Mouse (Mus musculus) cerebellum, postnatal 36 days (tissue): ENCODE results near the gene Zfp983.
"Not testable (repeated sequence)": the region's sequence is repeated elsewhere in the genome, so short reads cannot be mapped to it uniquely, and the experiment has no call there.

Experiments
- DNase-seq, 2 experiments: peaks; one replicate each; pipeline ENCODE4 v3.0.0; 2021 to 2022; ENCODE audit warnings: mixed read lengths in 2 of 2

The Zfp983 gene

DNA sequence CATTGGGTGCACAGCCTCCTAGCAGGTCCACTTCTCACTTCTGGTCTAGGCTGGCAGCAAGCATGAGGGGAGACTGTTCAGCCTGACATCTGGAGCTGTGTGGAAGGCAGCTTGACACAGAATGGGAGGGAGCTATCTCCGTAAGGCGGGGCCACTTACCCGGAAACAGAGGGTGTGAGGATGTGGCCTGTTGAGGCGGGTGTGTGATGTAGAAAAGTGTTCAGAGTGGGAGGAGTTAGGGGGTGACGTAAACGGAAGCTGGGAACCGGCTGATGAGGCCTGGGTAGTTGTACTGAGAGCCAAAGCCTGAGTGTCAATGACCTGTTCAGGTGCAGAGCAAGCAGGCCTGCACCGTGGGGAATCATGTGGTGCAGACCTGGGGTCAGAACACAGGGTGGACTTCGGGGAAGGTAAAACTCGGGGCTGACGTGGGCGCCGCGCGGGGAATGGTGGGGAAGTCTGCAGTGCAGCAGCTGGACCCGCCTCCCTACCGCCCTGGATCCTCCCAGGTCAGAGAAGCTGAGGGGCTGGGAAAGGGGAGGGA is at the start of gene Zfp983:
Gene Zfp983, plus strand, starts transcription at position 261 of the 544 bp plus-strand sequence.
- DNase-seq = peak; percentile 43 to 51

DNA sequence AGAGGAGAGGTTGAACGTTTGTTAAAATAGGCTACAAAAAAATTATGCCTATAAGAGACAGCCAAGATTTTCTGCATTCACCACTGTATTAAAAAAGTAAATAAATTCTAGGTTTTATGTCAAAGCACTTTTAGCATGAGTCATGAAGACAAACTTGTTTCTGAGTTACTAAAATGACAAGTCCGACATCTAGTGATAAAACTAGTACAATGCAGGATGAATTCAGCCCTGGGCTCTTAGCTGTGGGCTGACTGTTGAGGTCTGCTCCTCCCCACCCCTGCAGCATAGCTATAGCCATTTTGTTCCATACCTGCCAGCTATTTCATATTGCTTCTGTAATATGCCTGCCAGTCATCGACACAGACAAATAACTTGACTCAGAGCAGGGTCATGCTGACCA is 34.1 kb upstream of the Zfp983 start:
- DNase-seq = no peak

DNA sequence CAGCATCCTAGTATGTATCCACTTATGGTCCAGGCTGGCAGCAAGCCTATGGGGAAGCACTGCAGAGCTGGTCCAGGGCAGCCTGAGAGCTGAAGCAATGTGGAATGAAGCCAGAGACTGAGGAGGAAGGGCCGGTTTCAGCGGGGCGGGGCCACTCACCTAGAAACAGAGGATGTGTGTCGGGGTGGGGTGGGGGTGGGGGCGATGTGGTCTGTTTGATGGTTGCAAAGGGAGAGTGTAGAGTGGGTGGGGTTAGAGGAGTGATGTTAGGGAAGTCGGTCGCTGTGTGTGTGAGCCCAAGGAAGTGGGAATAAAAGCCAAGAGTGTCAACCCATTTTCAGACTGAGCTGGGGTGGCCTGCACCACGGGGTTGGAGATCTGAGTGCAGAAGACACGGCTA is 33.1 kb upstream of the Zfp983 start:
- DNase-seq = no peak

DNA sequence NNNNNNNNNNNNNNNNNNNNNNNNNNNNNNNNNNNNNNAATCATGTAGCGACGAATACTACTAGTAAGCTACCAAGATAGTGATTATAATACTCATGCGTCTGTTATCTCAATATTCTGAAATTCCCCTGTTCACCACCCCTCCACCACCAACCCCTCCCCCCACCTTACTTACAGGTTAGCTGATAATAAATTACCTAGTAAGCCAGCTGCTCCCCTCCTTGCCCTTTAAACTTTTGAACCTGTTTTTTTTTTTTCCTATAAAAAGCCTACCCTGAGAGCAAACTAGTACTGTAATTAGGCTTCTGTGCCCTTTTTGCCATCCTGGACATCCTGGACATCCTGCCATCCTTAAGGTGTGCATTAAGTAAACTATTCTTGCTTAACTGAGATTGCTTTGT is 26.8 kb upstream of the Zfp983 start:
- DNase-seq = no peak

DNA sequence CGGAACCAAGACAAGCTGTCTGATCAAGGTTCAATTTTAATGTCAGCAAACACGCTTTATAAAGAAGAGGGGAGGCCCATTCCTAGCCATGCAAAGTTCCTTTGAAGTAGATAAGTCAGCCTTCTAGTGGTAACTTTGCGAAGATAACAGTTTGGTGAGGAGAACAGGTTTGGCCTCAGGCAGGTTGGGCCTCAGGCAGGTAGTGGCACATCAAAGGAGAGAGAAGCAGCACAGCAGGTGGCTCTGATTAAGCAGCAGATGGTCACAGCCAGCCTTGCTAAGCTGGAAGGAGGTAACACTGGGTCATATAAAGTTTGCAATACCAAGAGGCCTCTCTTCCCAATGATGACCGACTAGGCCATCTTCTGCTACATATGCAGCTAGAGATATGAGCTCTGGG is 14.7 kb upstream of the Zfp983 start:
- DNase-seq = not testable (repeated sequence)

DNA sequence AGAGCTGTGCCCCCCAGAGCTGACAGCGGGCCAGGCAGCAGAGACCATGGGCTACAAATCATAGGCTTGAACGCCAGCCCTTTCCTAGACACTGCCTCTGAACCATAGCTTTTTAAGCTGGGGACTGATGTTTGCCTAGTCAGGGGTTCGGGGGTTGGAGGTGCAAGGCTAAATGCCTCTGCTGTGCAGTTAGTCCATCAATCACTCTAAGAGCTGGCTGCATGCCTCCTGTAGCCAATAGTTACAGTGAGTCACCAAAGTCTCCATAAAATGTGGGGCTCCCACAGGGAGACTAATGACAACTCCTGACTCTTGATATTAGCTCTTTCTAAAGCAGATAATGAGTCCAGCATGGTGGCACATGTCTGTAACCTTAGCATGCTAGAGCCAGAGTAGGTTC is 1.6 kb upstream of the Zfp983 start:
- no peak for DNase-seq

DNA sequence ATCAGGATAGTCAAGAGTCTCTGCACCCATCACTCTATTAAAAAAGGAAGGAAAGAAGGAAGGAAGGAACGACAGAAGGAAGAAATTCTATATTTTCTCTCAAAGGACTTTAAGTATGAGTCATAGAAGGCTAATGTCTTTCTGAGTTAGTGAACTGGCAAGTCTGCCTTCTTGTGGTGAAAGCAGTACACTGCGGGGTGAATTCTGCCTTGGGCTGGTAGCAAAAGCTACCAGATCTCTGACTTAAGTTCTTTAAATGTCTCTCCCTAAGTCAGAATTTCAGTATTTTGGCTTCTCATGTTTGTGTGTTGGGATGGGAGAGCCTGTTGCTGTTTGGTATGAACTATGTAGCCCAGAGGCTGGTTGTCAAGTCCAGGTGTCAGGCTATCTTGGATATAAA is 488 bp upstream of the Zfp983 start:
- DNase-seq = peak in 1 of 2 experiments; percentile 3

DNA sequence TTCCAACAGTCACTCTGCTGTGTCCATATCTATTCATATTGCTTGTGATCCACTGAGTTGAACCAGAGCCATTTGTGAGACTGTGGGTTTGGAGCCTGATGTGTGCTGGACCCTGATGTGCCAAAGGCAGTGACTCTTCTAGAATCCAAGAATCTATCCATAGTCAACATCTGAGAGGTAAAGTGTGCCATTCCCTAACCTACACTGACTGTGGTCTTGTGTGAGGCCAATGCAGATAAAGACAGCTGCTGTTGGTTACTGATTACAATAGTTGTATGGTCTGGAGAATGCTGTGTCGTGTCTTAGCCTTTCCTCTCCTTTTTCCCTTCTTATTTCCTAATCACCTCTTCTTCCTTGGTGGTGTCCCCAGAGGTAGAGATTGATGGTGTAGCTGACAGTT is 28.4 kb downstream of the Zfp983 start:
- not testable (repeated sequence) for DNase-seq

DNA sequence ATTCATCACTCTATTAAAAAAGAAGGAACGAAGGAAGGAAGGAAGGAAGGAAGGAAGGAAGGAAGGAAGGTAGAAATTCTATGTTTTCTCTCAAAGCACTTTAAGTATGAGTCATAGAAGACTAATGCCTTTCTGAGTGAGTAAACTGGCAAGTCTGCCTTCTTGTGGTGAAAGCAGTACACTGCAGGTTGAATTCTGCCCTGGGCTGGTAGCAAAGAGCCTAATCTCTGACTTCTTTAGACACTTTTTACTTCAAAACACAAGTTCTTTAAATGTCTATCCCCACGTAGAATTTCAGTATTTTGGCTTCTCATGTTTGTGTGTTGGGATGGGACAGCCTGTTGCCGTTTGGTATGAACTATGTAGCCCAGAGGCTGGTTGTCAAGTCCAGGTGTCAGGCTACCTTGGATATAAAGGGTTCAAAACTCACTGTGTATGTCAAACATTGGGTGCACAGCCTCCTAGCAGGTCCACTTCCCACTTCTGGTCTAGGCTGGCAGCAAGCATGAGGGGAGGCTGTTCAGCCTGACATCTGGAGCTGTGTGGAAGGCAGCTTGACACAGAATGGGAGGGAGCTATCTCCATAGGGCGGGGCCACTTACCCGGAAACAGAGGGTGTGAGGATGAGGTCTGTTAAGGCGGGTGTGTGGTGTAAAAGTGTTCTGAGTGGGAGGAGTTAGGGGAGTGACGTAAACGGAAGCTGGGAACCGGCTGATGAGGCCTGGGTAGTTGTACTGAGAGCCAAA is 29.0 kb downstream of the Zfp983 start:
- DNase-seq = peak; percentile 55 to 72

DNA sequence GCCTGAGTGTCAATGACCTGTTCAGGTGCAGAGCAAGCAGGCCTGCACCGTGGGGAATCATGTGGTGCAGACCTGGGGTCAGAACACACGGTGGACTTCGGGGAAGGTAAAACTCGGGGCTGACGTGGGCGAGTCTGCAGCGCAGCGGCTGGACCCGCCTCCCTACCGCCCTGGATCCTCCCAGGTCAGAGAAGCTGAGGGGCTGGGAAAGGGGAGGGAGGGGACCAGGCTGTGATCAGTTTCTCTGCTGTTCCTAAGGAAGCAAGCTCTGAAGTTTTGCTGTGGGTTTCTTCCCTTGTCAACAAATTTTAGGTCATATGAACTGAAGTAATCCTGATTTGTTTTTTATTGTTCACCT is 29.6 kb downstream of the Zfp983 start:
- DNase-seq = not testable (repeated sequence)

DNA sequence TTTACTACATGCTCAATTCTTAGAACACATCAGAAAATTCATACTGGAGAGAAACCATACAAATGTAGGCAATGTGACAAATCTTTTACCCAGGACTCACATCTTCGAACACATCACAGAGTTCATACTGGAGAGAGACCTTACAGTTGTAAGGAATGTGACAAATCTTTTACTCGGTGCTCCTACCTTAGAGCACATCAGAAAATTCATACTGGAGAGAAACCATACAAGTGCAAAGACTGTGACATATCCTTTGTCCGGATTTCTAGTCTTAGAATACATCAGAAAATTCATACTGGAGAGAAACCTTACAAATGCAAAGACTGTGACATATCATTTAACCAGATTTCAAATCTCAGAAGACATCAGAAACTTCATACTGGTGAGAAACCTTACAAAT is 41.1 kb downstream of the Zfp983 start, which contains the start of gene Gm10226:
Gene Gm10226, plus strand, starts transcription at position 301 of the 400 bp plus-strand sequence.
- no peak for DNase-seq

DNA sequence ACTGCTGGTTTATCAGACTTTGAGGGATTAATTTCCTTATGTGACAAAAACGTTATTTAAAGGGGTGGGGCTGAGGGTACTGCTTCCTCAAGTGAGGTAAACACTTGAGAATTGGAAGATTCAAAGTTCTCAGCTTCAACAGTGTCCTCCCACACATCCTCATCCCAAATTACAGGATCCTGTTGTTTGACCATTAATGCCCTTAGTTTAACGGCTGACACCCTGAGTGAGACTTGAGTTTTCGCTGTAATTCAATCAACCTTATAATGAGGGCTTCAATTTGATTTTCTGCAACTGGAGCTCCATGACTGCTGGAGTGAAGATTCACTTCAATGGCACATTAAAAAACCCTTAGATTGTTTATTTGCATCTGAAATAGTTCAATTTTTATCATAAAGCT is 42.9 kb downstream of the Zfp983 start:
- no peak for DNase-seq

DNA sequence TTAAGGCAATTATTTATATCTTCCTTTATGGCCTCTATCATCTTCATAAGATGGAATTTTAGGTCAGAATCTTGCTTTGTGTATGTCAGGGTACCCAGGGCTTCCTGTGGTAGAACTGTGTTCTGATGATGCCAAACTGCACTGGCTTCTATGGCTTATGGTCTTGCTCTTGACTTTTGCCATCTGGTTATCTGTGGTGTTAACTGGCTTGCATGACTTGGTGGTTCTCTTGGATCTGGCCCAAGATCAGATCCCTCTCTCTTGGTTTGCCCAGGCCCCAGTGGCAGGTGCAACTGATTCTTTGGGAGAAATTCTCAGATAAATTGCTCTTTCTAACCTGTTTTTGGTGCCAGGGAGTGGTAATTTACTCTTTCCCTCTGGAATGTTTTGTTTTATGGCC is 45.6 kb downstream of the Zfp983 start:
- DNase-seq = no peak

DNA sequence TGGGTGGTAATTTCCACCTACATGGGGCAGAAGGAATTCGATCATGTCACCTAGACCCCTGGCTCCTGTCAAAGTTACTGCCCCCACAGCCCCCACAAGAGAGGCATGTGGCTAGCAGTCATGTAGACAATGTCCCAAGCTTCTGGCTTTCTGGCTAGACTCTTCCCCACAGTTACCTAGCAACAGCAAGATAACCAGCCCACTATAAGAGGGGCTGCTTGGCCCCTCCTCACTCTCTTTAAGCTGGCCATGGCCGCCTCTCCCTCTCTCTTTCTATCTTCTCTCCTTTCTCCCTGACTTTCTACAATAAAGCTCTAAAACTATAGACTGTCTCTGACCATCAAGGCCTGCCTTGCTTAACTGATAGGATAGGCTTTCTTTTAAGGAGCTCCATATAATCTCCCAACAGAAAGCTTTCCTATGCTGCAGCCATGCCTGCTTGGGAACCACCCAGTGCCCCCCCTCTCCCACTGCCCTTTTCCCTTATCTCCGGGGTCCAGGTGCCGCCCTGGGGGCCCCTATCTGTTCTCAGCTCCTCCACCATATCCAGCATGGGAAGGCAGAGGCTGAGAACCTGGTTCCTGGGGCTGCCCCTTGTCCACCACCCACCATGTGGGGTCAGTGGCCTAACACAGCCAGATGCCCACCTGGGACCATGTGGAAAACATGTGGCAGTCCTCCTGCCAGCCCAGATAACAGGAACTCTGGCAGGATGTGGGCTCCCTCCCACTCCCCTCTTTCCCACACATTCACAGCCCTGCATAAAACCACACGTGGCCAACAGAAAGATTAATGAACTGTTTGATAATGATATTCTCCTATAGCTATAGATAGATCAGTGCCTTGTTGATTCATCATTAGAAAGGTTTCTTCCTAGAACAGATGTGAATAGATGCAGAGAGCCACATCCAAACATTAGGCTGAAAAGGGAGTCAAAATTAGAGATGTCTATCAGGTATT is 52.1 kb downstream of the Zfp983 start:
- DNase-seq = no peak

DNA sequence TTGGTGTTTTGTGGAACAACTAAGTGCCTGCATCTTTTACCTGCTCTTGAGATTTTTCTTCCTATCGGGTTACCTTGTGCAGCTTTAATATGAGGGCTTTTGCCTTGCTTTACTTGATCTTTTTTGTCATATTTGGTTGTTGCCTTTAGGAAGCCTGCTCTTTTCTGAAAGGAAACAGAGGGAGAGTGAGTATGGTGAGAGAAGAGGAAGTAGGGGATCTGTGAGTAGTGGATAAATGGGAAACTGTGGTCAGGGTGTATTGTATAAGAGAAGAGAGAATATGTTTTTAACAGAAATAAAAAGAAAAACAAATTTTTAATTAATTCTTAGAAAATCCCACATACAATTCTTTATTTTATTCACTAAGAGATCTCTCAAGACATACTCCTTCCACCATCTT is 53.0 kb downstream of the Zfp983 start:
- no peak for DNase-seq

DNA sequence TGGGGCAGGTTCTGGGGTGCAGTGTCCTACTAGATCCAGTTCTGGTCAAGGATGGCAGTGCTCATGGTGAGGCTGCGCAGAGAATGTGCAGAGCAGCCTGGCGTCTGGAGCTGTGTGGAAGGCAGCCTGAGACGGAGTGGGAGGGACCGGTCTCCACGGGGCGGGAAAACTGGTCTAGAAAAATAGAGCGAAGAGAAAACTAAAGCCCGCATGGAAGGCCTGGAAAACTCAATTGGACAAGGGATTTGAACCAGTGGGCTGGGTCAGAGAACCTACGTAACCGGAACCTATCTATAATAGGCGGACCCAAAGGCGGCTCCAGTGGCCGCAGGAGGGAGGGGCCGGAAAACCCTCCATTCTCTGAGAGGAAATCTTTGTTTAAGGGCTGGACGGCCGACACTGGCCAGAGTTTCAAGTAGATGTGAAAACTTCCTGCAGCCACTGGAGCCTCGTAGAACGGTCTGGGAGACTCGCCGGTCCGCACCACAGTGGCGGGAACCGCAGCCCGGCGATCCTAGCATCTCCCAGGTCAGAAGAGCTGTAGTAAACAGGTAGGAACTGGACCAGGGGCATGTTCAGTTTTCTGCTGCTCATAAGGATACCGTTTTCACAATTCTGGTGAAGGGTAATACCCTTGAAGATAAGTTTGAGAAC is 57.0 kb downstream of the Zfp983 start, which contains the start of gene Zfp760:
Gene Zfp760, plus strand, starts transcription at position 399 of the 654 bp plus-strand sequence.
- peak; percentile 71 to 74 for DNase-seq

DNA sequence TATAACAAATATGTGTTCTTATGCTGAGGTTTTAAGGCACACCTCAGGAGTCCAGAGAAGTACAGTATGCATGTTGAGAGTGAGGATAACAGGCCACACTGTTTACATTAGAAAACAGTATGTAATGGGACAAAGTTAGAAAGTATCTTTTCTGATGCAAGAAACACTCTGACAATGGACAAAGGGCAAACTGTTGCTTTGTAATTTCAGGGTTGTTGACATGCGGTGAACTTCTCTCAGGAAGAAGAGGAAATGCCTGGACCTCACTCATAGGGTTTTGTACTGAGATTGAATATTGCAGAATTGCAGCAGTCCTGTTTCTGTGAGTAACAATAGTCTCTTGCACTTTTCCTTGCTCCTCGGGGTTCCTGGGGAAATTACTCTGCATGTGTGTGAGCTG is 58.0 kb downstream of the Zfp983 start:
- no peak for DNase-seq
